Mouse (Mus musculus): Measurements from ENCODE around the gene Sh3bgr. TPM values are rescaled to one million over a fixed set of nuclear protein-coding genes. Genes with fewer than 3 reads are reported as not detected.

The Sh3bgr gene
- total and polyA plus RNA-seq, 2 experiments from 2014 or later, result 0.26 to 7.4 TPM

GRCm38 (mm10) chr16:96201485-96202232, 1.4 kb downstream of the Sh3bgr start:
- TF ChIP-seq CTCF (IDR thresholded peaks at IDR 0.05; ENCODE audit: low read depth), result no peak
- Histone ChIP-seq H3K4me1 (ENCODE audit: insufficient read depth, low read length) (no peaks in the 10 kb centered on the region), H3K36me3 (ENCODE audit: insufficient read depth, low read length) (no peaks in the 10 kb centered on the region), H3K27ac (no peak overlapping the region), H3K9ac (replicated peaks; ENCODE audit: low read length) (no peak overlapping the region), H3K27me3 (ENCODE audit: insufficient read depth, low read length) (no peaks in the 10 kb centered on the region), H3K9me3 (ENCODE audit: low read length) (no peaks in the 10 kb centered on the region), H3K4me3 (ENCODE audit: low read length) (no peak overlapping the region), H3K4me2 (ENCODE audit: low read depth, low read length) (no peak overlapping the region)
- DNase-seq (ENCODE audit: low spot score) (no peak), ATAC-seq (no peak)
- 86% methylated on average over 11 of the region's 11 CpGs for WGBS

DNA sequence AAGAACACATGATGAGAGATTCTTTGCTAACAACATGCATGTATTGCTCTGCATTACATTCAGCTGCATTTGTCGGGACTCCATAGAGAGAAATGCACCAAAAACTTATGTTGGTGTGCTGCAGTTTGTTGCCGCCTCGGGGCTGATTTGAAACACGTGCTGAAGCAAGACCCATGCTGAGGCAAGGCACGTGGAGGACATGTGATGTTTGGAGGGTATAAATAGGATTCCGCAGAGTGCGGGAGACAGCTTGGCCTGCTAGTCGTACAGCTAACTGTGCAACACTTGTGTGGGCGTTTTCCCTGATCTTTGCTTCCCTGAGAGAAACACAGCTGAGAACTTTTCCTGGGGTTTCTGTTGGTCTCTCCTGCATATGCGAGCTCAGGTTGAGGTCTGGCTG, 9.5 kb downstream of the Sh3bgr start:
- Histone ChIP-seq H3K27ac (no peak overlapping the region), H3K4me2 (ENCODE audit: low read depth, low read length) (no peak overlapping the region), H3K4me1 (ENCODE audit: insufficient read depth, low read length) (no peaks in the 10 kb centered on the region), H3K4me3 (ENCODE audit: low read length) (no peak overlapping the region), H3K9me3 (ENCODE audit: low read length) (no peaks in the 10 kb centered on the region), H3K9ac (replicated peaks; ENCODE audit: low read length) (no peak overlapping the region), H3K27me3 (ENCODE audit: insufficient read depth, low read length) (no peaks in the 10 kb centered on the region), H3K36me3 (ENCODE audit: insufficient read depth, low read length) (no peaks in the 10 kb centered on the region)
- WGBS, result 78% methylated on average over 10 of the region's 10 CpGs
- no peak for TF ChIP-seq CTCF (IDR thresholded peaks at IDR 0.05; ENCODE audit: low read depth)
- no peak for ATAC-seq
- no peak for DNase-seq (ENCODE audit: low spot score)

DNA sequence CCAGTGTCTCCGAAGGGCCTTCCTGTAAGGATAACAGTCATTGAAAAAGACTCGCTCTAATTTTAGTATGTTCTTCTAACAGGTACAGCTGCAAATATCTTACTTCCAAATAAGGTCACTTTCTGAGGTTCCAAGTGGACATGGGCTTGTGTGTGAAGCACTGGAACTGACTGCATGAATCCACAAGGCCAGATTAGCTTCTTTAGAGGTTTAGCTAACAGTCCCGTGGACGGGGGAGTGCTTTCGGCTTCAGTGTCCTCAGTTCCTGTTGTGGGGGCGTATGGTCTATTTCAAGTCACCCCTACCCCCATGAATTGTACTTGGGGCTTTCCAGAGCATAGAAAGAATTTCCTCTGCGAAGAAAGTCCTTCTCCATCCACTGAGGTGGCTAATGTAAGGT, 10.6 kb downstream of the Sh3bgr start:
- no peak for ATAC-seq

GRCm38 (mm10) chr16:96213027-96213426, 12.8 kb downstream of the Sh3bgr start:
- DNase-seq (ENCODE audit: low spot score) (no peak), ATAC-seq (no peak)
- H3K4me3 ChIP-seq (ENCODE audit: low read length), result no peak overlapping the region
- no peaks in the 10 kb centered on the region for H3K36me3 ChIP-seq (ENCODE audit: insufficient read depth, low read length)
- H3K9me3 ChIP-seq (ENCODE audit: low read length), result no peaks in the 10 kb centered on the region
- H3K27me3 ChIP-seq (ENCODE audit: insufficient read depth, low read length), result no peaks in the 10 kb centered on the region
- no peaks in the 10 kb centered on the region for H3K4me1 ChIP-seq (ENCODE audit: insufficient read depth, low read length)
- no peak overlapping the region for H3K27ac ChIP-seq
- H3K4me2 ChIP-seq (ENCODE audit: low read depth, low read length), result no peak overlapping the region
- no peak overlapping the region for H3K9ac ChIP-seq (replicated peaks; ENCODE audit: low read length)
- no peak for TF ChIP-seq CTCF (IDR thresholded peaks at IDR 0.05; ENCODE audit: low read depth)
- WGBS, result 93% methylated on average over 4 of the region's 4 CpGs

More for the DNA sequence above, 10.6 kb downstream of the Sh3bgr start:
- 86% methylated on average over 7 of the region's 7 CpGs for WGBS
- DNase-seq (ENCODE audit: low spot score), result no peak
- Histone ChIP-seq H3K27ac (no peak overlapping the region), H3K9ac (replicated peaks; ENCODE audit: low read length) (no peak overlapping the region), H3K4me2 (ENCODE audit: low read depth, low read length) (no peak overlapping the region), H3K4me3 (ENCODE audit: low read length) (no peak overlapping the region), H3K9me3 (ENCODE audit: low read length) (no peaks in the 10 kb centered on the region), H3K4me1 (ENCODE audit: insufficient read depth, low read length) (no peaks in the 10 kb centered on the region), H3K36me3 (ENCODE audit: insufficient read depth, low read length) (no peaks in the 10 kb centered on the region), H3K27me3 (ENCODE audit: insufficient read depth, low read length) (no peaks in the 10 kb centered on the region)
- no peak for TF ChIP-seq CTCF (IDR thresholded peaks at IDR 0.05; ENCODE audit: low read depth)

GRCm38 (mm10) chr16:96221491-96221890, 21.2 kb downstream of the Sh3bgr start:
- Histone ChIP-seq H3K4me3 (ENCODE audit: low read length) (no peak overlapping the region), H3K27ac (no peak overlapping the region), H3K27me3 (ENCODE audit: insufficient read depth, low read length) (no peaks in the 10 kb centered on the region), H3K9me3 (ENCODE audit: low read length) (no peaks in the 10 kb centered on the region), H3K9ac (replicated peaks; ENCODE audit: low read length) (no peak overlapping the region), H3K36me3 (ENCODE audit: insufficient read depth, low read length) (no peaks in the 10 kb centered on the region), H3K4me1 (ENCODE audit: insufficient read depth, low read length) (no peaks in the 10 kb centered on the region), H3K4me2 (ENCODE audit: low read depth, low read length) (no peak overlapping the region)
- ATAC-seq (no peak), DNase-seq (ENCODE audit: low spot score) (no peak)
- 60% methylated on average over 5 of the region's 5 CpGs for WGBS
- TF ChIP-seq CTCF (IDR thresholded peaks at IDR 0.05; ENCODE audit: low read depth), result peak; percentile 30; the same call in 1 of the 2 replicates

GRCm38 (mm10) chr16:96221959-96222358, 21.7 kb downstream of the Sh3bgr start:
- no peak overlapping the region for H3K4me3 ChIP-seq (ENCODE audit: low read length)
- H3K9me3 ChIP-seq (ENCODE audit: low read length), result no peaks in the 10 kb centered on the region
- no peaks in the 10 kb centered on the region for H3K36me3 ChIP-seq (ENCODE audit: insufficient read depth, low read length)
- TF ChIP-seq CTCF (IDR thresholded peaks at IDR 0.05; ENCODE audit: low read depth), result no peak
- H3K9ac ChIP-seq (replicated peaks; ENCODE audit: low read length), result no peak overlapping the region
- H3K4me1 ChIP-seq (ENCODE audit: insufficient read depth, low read length), result no peaks in the 10 kb centered on the region
- ATAC-seq (no peak), DNase-seq (ENCODE audit: low spot score) (no peak)
- no peak overlapping the region for H3K4me2 ChIP-seq (ENCODE audit: low read depth, low read length)
- H3K27me3 ChIP-seq (ENCODE audit: insufficient read depth, low read length), result no peaks in the 10 kb centered on the region
- 86% methylated on average over 3 of the region's 3 CpGs for WGBS
- H3K27ac ChIP-seq, result no peak overlapping the region

GRCm38 (mm10) chr16:96222452-96222851, 22.2 kb downstream of the Sh3bgr start:
- Histone ChIP-seq H3K9me3 (ENCODE audit: low read length) (no peaks in the 10 kb centered on the region), H3K27ac (no peak overlapping the region), H3K9ac (replicated peaks; ENCODE audit: low read length) (no peak overlapping the region), H3K4me2 (ENCODE audit: low read depth, low read length) (no peak overlapping the region), H3K4me1 (ENCODE audit: insufficient read depth, low read length) (no peaks in the 10 kb centered on the region), H3K36me3 (ENCODE audit: insufficient read depth, low read length) (no peaks in the 10 kb centered on the region), H3K27me3 (ENCODE audit: insufficient read depth, low read length) (no peaks in the 10 kb centered on the region), H3K4me3 (ENCODE audit: low read length) (no peak overlapping the region)
- TF ChIP-seq CTCF (IDR thresholded peaks at IDR 0.05; ENCODE audit: low read depth), result no peak
- WGBS, result 90% methylated on average over 1 of the region's 1 CpGs
- DNase-seq (ENCODE audit: low spot score) (no peak), ATAC-seq (no peak)

Data from hindbrain, postnatal 0 days (tissue).